Mouse (Mus musculus): ENCODE measurements around the gene Dkk3. TPM values are rescaled to one million over a fixed set of nuclear protein-coding genes. Genes with fewer than 3 reads are reported as not detected.
"Not testable (repeated sequence)": the region's sequence is repeated elsewhere in the genome, so short reads cannot be mapped to it uniquely, and the experiment has no call there.

Dkk3 gene
- polyA plus RNA-seq, 1 experiment from 2014 or later: 35.1 TPM

DNA sequence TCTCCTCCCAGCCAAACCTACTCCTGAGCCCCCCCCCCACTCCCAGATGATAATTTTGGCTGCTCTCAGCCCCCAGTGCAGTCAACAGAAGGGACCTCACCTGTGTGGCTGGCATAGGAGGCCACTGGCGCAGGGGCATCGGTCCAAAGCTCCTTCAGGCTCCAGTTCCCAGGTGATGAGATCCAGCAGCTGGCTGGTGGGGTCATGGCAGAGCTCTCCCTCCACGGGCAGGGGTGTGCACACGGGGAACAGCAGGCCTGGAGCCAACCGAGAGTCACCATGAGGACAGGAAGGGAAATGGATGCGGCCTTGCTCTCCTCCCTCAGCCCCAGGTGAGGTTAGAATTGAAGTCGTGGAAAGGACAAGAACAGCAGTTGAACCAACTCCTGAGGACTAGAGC lies 39.6 kb downstream of the Dkk3 start:
- no peak for ATAC-seq
- no peak overlapping the region for H3K4me3 ChIP-seq (ENCODE audit: low read depth, low read length)
- no peak overlapping the region for H3K9ac ChIP-seq (ENCODE audit: low read depth, low read length)
- no peaks in the 10 kb centered on the region for H3K9me3 ChIP-seq (replicated peaks; ENCODE audit: control insufficient read depth, low read length, poor library complexity, severe bottlenecking)
- H3K27ac ChIP-seq (ENCODE audit: low read length): no peak overlapping the region
- WGBS: 85% methylated on average over 7 of the region's 7 CpGs
- H3K4me2 ChIP-seq (ENCODE audit: low read length): no peak overlapping the region
- no peaks in the 10 kb centered on the region; the same call in 1 of the 2 replicates for H3K4me1 ChIP-seq (ENCODE audit: control insufficient read depth, insufficient read depth, low read length)
- H3K36me3 ChIP-seq (ENCODE audit: control insufficient read depth, insufficient read depth, low read length): no peaks in the 10 kb centered on the region
- no peaks in the 10 kb centered on the region for H3K27me3 ChIP-seq (ENCODE audit: control insufficient read depth, insufficient read depth, low read depth, low read length)

DNA sequence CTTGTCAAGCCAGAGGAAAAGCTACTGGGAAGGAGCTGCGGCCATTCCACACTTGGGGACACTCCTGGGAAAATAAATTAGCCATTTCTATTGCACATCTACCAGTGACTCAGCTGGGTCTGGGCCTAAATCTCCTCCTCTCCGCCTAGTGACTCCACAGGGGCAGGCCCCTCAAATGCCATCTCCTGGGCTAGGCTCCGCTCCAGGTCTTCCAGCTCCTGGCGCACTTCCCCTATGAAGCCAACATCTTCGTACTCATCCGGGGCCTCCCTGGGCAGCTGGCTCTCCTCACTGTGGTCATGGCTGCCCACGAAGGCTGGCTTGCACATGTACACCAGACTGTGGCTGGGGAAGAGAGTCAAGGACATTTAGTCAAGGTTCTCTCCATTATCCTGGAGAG lies 40.8 kb downstream of the Dkk3 start:
- Histone ChIP-seq H3K4me3 (ENCODE audit: low read depth, low read length) (no peak overlapping the region), H3K27ac (ENCODE audit: low read length) (no peak overlapping the region), H3K36me3 (ENCODE audit: control insufficient read depth, insufficient read depth, low read length) (no peaks in the 10 kb centered on the region), H3K9me3 (replicated peaks; ENCODE audit: control insufficient read depth, low read length, poor library complexity, severe bottlenecking) (no peaks in the 10 kb centered on the region), H3K4me1 (ENCODE audit: control insufficient read depth, insufficient read depth, low read length) (no peaks in the 10 kb centered on the region; the same call in 1 of the 2 replicates), H3K4me2 (ENCODE audit: low read length) (no peak overlapping the region), H3K9ac (ENCODE audit: low read depth, low read length) (no peak overlapping the region), H3K27me3 (ENCODE audit: control insufficient read depth, insufficient read depth, low read depth, low read length) (no peaks in the 10 kb centered on the region)
- WGBS: 89% methylated on average over 7 of the region's 7 CpGs
- ATAC-seq: no peak

DNA sequence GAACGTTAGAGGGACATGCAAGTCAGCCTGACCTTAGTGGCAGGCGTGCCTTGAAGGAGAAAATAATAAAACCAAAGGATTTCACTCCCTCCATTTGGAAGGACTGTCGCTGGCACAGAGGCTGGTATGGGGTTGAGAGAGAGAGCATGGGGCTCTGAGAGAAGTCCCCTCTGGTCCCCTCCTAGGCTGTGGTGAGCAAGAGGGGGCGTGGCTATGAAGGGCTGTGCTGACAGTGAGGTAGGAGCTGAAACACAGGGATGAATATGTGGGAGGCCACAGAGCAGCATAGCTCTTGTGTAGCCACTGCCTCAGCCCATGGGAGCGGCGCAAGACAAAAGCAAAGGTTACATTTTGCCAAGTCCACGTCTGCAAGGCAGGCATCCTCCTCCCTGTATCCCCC lies 41.4 kb downstream of the Dkk3 start:
- H3K27me3 ChIP-seq (ENCODE audit: control insufficient read depth, insufficient read depth, low read depth, low read length): no peaks in the 10 kb centered on the region
- H3K9ac ChIP-seq (ENCODE audit: low read depth, low read length): no peak overlapping the region
- no peaks in the 10 kb centered on the region for H3K9me3 ChIP-seq (replicated peaks; ENCODE audit: control insufficient read depth, low read length, poor library complexity, severe bottlenecking)
- WGBS: 82% methylated on average over 7 of the region's 7 CpGs
- no peak overlapping the region for H3K4me3 ChIP-seq (ENCODE audit: low read depth, low read length)
- H3K4me1 ChIP-seq (ENCODE audit: control insufficient read depth, insufficient read depth, low read length): no peaks in the 10 kb centered on the region; the same call in 1 of the 2 replicates
- H3K4me2 ChIP-seq (ENCODE audit: low read length): no peak overlapping the region
- no peak overlapping the region for H3K27ac ChIP-seq (ENCODE audit: low read length)
- H3K36me3 ChIP-seq (ENCODE audit: control insufficient read depth, insufficient read depth, low read length): no peaks in the 10 kb centered on the region
- no peak for ATAC-seq

DNA sequence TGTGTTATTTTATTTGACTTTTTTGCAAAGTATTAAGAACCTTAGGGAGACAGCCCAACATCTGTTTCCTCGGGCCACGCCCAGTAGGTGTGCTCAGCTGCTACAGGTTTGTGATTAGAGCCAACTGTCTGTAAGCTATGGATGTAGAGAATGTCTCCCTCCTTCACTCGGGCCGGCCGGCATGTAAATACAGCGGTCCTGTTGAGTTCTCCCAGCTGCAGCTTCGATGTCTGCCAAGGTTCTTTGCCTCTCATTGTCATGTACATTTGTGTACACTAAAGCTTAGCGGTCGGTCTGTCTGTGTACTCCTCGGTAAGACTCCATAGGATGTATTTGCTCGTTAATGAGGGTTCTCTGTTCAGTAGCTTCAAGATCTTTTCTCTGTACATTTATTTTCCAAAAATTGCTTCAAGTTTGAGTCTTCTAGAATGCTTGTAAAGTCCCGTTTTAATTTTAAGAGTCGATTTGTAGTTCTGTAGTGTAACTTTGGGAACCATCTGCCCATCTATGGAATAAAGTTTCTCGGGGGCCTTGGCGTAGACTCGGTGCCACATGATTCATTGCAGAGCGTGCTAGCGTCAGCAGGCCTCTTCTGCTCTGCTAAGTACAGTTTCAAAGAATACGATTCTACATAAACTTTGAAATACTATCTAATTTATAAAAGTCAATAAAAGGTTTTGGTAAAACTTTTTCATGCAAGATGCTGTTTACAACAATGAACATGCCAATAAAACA lies 48.1 kb downstream of the Dkk3 start:
- H3K4me2 ChIP-seq (ENCODE audit: low read length): no peak overlapping the region
- no peaks in the 10 kb centered on the region for H3K27me3 ChIP-seq (ENCODE audit: control insufficient read depth, insufficient read depth, low read depth, low read length)
- no peaks in the 10 kb centered on the region for H3K4me1 ChIP-seq (ENCODE audit: control insufficient read depth, insufficient read depth, low read length)
- no peaks in the 10 kb centered on the region for H3K9me3 ChIP-seq (replicated peaks; ENCODE audit: control insufficient read depth, low read length, poor library complexity, severe bottlenecking)
- no peak for ATAC-seq
- no peak overlapping the region for H3K27ac ChIP-seq (ENCODE audit: low read length)
- H3K36me3 ChIP-seq (ENCODE audit: control insufficient read depth, insufficient read depth, low read length): peaks cover 29% of the 10 kb centered on the region
- 88% methylated on average over 19 of the region's 19 CpGs for WGBS
- no peak overlapping the region for H3K9ac ChIP-seq (ENCODE audit: low read depth, low read length)
- H3K4me3 ChIP-seq (ENCODE audit: low read depth, low read length): no peak overlapping the region

DNA sequence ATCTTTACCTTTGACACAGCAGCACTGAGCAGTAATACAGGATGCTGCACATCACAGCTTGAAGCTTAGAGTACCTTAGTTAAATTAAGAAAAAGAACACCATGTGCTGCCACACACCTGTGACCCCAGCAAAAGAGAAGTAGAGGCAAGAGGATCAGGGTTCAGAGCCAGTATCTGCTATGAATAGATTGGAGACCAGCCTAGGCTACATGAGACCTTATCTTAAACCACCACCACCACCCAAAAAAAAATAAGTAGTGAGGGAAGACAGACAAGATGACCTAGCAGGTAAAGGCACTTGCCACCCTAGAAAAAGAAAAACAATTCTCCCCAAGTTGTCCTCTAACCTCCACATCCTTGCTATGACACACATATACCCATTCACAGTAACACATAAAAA lies 50.1 kb downstream of the Dkk3 start:
- H3K4me2 ChIP-seq (ENCODE audit: low read length): no peak overlapping the region
- H3K36me3 ChIP-seq (ENCODE audit: control insufficient read depth, insufficient read depth, low read length): peaks cover 38% of the 10 kb centered on the region
- H3K4me3 ChIP-seq (ENCODE audit: low read depth, low read length): no peak overlapping the region
- no peaks in the 10 kb centered on the region for H3K4me1 ChIP-seq (ENCODE audit: control insufficient read depth, insufficient read depth, low read length)
- no peak overlapping the region for H3K27ac ChIP-seq (ENCODE audit: low read length)
- no peaks in the 10 kb centered on the region for H3K9me3 ChIP-seq (replicated peaks; ENCODE audit: control insufficient read depth, low read length, poor library complexity, severe bottlenecking)
- H3K9ac ChIP-seq (ENCODE audit: low read depth, low read length): no peak overlapping the region
- H3K27me3 ChIP-seq (ENCODE audit: control insufficient read depth, insufficient read depth, low read depth, low read length): no peaks in the 10 kb centered on the region
- ATAC-seq: no peak

DNA sequence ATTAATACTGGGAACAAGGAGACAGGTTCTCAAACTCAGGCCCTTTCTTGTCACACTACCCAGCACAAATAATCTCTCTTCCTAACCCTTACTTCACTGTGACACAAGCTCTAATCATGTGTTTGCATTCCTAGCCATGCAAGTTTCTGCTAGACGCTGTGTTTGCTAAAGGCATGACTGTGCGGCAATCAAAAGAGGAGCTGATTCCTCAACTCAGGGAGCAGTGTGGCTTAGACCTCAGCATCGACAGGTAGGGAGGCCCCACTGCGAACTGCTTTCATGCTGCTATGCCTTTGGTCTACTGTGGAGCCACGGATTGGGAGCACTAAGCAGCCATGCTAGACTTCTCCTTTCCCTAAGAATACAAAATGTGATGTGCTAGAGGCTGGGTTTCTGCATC lies 55.0 kb downstream of the Dkk3 start:
- WGBS: 89% methylated on average over 5 of the region's 5 CpGs
- Histone ChIP-seq H3K9ac (ENCODE audit: low read depth, low read length) (no peak overlapping the region), H3K36me3 (ENCODE audit: control insufficient read depth, insufficient read depth, low read length) (peaks cover 38% of the 10 kb centered on the region), H3K4me3 (ENCODE audit: low read depth, low read length) (no peak overlapping the region), H3K27me3 (ENCODE audit: control insufficient read depth, insufficient read depth, low read depth, low read length) (no peaks in the 10 kb centered on the region), H3K9me3 (replicated peaks; ENCODE audit: control insufficient read depth, low read length, poor library complexity, severe bottlenecking) (no peaks in the 10 kb centered on the region), H3K4me1 (ENCODE audit: control insufficient read depth, insufficient read depth, low read length) (no peaks in the 10 kb centered on the region), H3K27ac (ENCODE audit: low read length) (no peak overlapping the region), H3K4me2 (ENCODE audit: low read length) (no peak overlapping the region)
- no peak for ATAC-seq

DNA sequence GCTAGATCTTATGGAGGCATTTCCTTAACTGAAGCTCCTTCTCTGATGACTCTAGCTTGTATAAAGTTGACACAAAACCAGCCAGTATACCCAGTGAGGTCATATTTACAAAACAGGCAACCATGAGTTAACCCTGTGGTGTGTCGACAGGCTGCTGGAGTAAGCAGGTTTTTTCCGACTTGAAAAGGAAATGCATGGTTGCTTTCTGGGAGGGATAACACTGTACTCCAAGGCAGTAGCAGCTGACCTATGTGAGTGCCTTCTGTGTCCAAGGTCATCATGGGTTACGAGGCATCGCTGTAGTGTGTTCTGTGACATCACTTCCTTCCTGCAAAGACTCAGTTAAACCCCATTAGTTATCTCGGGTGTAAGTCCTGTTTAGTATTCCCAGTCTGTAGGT lies 55.9 kb downstream of the Dkk3 start:
- no peaks in the 10 kb centered on the region for H3K27me3 ChIP-seq (ENCODE audit: control insufficient read depth, insufficient read depth, low read depth, low read length)
- 86% methylated on average over 5 of the region's 5 CpGs for WGBS
- H3K36me3 ChIP-seq (ENCODE audit: control insufficient read depth, insufficient read depth, low read length): peaks cover 37% of the 10 kb centered on the region

DNA sequence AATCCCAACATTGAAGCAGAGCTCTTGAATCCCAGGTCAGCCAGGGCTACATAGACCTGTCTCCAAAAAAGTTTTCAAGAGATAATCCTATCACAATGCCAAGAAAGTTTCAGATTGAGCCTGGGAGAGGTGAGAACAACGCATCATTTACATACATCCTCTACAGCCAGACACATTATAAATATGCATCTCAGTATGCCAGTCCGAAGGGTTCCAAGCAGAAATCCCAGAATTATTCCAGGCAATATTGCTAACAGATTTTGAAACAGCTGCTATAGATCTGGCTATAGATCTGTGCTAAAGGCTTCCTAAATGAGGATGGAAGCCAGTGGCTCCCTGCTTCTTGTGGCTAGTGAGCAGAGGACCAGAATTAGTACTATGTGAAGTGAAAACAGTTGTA lies 58.0 kb downstream of the Dkk3 start:
- ATAC-seq: no peak
- H3K9me3 ChIP-seq (replicated peaks; ENCODE audit: control insufficient read depth, low read length, poor library complexity, severe bottlenecking): no peaks in the 10 kb centered on the region
- H3K4me2 ChIP-seq (ENCODE audit: low read length): no peak overlapping the region
- H3K36me3 ChIP-seq (ENCODE audit: control insufficient read depth, insufficient read depth, low read length): peaks cover 30% of the 10 kb centered on the region
- no peak overlapping the region for H3K4me3 ChIP-seq (ENCODE audit: low read depth, low read length)
- H3K27me3 ChIP-seq (ENCODE audit: control insufficient read depth, insufficient read depth, low read depth, low read length): no peaks in the 10 kb centered on the region
- no peak overlapping the region for H3K27ac ChIP-seq (ENCODE audit: low read length)
- no peaks in the 10 kb centered on the region for H3K4me1 ChIP-seq (ENCODE audit: control insufficient read depth, insufficient read depth, low read length)
- 90% methylated on average over 2 of the region's 2 CpGs for WGBS
- no peak overlapping the region for H3K9ac ChIP-seq (ENCODE audit: low read depth, low read length)

More for the DNA sequence above, 55.9 kb downstream of the Dkk3 start:
- no peak overlapping the region for H3K4me3 ChIP-seq (ENCODE audit: low read depth, low read length)
- H3K4me2 ChIP-seq (ENCODE audit: low read length): no peak overlapping the region
- no peak overlapping the region for H3K27ac ChIP-seq (ENCODE audit: low read length)
- H3K9ac ChIP-seq (ENCODE audit: low read depth, low read length): no peak overlapping the region
- H3K9me3 ChIP-seq (replicated peaks; ENCODE audit: control insufficient read depth, low read length, poor library complexity, severe bottlenecking): no peaks in the 10 kb centered on the region
- ATAC-seq: no peak
- H3K4me1 ChIP-seq (ENCODE audit: control insufficient read depth, insufficient read depth, low read length): no peaks in the 10 kb centered on the region

DNA sequence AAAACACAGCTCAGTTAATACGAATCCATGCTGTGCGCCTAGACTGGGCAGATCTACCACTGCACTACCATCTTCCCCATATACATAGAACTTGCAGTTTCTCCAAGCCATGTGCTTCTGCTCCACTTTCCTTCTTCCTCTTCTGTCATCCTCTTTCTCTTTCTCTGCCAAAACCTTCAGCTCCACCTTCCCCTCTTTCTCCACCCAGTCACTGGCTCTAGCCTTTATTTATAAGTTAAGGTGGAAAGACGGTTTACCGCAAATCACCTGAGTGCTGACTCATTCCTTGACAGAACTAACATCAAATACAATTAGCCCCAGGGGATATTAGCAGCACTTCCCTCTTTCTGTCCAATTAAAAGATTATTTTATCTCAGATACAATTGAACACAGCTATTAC lies 63.9 kb downstream of the Dkk3 start:
- H3K36me3 ChIP-seq (ENCODE audit: control insufficient read depth, insufficient read depth, low read length): peaks cover 29% of the 10 kb centered on the region
- H3K9me3 ChIP-seq (replicated peaks; ENCODE audit: control insufficient read depth, low read length, poor library complexity, severe bottlenecking); H3K27me3 ChIP-seq (ENCODE audit: control insufficient read depth, insufficient read depth, low read depth, low read length); H3K4me2 ChIP-seq (ENCODE audit: low read length); H3K4me1 ChIP-seq (ENCODE audit: control insufficient read depth, insufficient read depth, low read length); H3K27ac ChIP-seq (ENCODE audit: low read length); H3K4me3 ChIP-seq (ENCODE audit: low read depth, low read length); ATAC-seq; H3K9ac ChIP-seq (ENCODE audit: low read depth, low read length): not testable (repeated sequence)
- 88% methylated on average over 4 of the region's 4 CpGs for WGBS

Measured in midbrain, embryonic 16.5 days (tissue).